Mouse (Mus musculus) spleen, postnatal 10 days (tissue): ENCODE data around the gene Zfp526.
"Not testable (repeated sequence)": the region's sequence is repeated elsewhere in the genome, so short reads cannot be mapped to it uniquely, and the experiment has no call there.

Experiments used
- DNase-seq, 2 experiments: peaks; one replicate each; pipeline ENCODE4 v3.0.0; 2021 to 2022; ENCODE audit warnings: low spot score in 2 of 2

Zfp526 gene

DNA sequence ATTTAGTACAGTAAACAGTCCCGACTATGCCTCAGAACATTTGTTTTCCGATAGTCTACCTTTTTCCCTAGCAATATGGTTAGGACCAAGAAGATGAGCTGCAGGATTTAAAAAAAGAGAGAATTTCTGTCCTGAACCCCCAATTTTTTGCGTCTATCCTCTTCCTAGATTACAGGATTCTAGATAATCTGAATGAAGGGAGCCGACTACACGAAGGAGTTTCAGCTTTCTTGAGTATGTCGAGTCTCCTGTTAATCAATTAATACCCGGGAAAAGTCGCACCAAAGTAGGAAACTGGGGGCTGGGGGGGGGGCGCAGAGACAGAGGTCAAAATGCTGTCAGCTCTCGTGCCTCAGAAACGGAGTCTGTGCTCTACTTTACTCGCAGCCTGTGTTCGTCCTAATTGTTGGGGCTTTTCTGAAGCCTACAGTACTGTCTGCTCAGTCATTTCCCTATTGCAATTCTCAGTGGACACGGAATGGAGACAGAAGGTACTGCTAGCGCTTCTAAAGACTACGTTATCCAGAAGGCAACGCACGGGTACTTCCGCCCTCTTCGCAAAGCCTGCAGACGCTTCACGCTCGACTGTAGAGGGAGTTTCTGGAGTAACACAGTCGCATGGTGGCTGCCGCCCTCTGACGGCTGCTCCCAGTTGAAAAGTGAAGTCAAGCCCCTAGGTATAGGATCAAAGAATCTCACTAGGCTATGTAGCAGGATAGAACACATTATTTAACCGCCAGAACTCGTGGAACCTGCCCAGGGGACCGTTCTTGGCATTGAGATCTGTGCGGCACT, 17.8 kb downstream of the Zfp526 start:
- peak; percentile 66 to 86 for DNase-seq

DNA sequence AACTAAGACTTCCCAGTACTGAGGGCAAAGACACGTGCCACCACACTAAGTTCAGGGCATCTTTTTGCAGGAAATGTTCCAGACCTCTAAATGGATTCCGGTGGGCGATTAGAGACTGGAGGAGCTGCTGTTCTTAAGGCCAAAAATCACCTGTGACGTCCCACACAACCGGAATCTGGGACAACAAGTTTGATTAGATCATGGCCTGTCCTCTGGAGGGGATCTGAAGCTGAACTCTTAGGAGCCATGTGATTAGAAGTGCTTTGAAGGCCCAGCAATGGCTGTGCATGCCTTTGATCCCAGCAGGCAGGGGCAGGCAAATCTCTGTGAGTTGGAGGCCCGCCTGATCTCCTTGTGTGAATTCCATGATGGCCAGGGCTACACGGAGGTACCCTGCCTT, 19.4 kb downstream of the Zfp526 start:
- DNase-seq = peak in 1 of 2 experiments; percentile 10

DNA sequence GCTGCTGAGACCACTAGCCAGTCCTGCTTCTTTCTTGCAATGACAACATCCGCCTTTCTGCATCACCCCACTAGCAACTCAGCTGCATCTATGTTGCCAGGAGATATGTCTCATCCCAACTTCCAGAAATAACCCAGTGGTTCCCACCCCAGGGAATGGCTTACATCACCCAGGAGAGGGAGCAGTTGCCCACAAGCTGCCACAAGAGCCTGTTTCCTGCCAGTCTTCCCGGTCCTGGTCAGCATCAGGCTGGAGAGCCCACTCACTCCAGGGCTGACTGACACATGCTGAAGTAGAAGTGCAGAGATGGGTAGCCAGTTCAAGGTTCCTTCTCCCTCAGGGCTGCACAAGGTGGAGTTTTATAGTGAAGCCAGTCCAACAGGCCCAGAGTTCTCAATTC, 19.8 kb downstream of the Zfp526 start:
- DNase-seq = peak in 1 of 2 experiments; percentile 17

DNA sequence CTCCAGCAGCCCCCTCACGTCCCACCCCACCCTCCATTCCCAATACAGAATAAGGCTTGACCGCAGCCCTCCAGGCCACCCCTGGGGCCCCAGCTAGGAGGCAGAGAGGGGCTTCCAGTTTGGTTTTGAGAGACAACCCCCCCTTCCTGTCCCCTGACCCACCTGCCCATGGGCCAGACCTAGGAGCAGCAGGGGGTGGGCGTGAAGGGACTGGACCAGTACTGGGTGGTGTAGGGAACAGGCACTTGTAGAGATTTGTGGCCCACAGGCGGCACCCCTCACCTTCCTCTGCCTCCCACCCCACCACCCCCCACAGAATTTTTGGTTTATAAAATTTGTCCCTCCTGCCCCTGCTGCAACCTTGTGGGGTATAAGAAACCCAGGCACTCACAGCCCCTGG, 22.1 kb downstream of the Zfp526 start:
- no peak for DNase-seq

DNA sequence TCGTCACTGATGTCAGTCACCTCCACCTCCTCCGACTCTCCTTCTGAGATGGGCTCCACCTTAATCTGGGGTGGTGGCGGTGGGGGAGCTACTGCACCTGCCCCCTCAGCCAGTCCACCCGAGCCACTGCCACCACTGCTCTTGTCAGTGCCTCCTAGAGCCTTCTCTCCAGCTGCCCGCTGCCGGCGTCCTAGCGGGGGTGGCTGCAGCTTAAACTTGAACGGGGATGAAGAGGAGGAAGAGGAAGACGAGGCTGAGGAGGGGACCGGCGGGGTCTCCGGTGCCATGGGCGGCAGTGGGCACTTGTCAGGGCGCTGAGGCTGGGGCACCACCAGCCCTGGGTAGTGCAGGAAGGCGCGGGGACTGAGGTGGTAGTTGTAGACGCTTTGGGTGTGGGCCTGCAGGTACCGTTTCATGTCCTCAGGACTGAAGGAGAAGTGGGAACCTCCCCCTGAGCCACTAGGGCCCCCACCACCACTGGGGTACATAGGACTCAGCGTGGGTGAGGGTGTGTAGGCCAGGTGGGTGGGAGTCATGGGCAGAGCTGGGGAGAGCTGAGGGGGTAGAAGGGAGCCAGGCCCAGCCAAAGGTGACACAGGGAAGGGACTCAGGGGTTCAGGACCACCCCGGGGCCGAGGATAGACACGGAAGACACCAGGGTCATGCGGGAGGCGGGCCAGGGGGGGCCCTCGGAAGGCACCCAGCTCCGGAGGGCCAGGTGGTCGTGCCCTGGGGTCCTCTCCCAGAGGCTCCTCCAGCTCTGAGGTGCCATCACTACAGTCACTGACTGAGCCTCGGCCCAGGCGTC, 23.5 kb downstream of the Zfp526 start:
- no peak for DNase-seq

DNA sequence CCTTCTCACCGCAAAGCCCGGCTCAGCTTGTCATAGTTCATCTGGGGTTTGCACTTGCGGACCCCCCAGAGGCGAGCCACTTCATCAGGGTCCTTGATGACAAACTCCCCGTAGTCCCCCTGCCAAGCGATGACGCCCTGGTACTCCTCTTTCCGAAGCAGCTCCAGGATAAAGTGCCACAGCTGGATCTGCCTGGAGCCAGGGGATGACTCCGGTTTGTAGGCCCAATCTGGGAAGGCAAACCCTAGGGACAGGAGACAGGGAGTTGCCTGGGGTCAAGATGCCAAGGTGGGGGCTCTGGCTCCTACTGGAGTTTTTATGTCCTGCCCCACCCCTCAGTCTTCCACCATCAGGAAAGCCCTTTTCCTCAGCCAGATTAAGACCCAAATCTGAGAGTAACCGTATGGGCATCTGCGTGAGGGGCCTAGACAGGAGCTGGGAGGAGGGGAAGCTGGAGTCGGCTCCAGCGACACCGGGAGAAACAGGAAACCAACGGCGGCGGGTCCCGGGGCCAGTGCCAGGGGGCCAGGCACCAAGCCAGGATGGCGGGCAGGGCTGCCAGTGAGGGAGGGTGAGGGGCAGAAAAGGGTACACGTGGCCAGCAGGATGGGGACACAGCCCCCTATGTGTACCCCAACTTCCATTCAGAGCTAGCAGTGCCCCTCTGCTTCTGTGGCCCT, 25.0 kb downstream of the Zfp526 start:
- DNase-seq = no peak

DNA sequence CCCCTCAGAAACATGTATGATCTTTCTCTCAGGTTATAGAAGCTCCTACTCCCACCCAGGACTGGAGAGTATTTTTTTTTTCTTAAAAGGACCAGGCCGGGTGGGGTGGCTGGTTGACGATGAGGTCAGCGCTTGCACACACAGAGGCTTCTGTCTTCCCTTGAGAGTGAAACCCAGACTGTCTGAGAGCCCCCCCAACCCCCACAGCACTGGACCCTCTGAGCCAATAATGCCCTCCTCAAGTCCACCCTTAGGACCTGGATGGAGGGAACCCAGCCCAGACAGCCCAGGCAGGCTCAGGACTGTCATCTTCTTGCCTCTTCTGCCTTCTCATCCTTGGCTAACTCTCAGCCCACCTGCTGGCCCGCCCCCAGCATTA, 25.5 kb downstream of the Zfp526 start:
- DNase-seq = no peak

DNA sequence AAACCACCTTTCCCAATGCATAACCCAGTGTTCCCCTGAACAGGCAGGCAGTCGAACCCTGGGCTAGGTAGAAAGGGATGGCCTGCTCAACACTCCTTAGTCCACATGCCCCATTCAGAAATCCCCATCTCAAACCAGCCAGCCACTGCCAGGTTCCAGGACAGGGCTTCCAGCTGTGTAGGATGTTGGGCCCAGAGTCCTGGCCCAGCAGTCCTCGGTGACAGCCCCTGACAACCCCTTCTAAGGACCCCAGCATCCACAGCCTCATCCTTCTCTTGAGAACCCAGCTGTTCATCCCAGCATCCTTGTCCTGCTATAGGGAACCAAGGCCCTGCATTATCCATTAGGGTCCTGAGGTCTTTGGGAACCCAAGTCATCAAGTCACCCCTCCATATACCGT, 26.3 kb downstream of the Zfp526 start:
- no peak for DNase-seq

DNA sequence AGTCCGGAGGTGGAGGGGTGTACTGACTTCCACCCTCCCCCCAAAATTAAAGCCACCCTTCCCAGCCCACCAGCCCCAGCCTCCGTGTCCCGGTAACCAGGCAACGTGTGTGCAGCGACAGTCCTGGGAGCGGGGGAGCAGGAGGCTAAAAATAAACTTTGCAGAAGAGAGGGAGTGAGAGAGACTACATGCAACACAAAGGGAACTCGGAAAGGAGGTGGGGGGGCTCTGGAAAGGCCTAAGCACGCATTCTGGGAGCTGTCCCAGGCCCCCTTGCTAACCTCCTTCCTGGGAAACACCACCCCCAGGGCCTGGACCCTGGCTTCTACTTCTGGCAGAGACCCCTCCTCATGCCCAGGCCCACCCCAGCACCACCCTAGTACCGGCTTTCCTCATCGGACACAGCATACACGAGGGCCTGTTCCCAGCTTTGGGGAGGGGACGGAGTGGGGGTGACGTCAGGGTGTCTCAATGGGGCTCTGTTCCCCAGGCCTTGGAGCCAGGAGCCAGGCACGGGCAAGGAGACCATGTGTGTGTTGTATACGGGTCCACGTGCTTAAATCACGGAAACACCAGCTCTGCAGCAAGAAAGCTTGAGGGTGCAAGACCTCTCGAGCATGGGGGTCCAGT, 26.9 kb downstream of the Zfp526 start:
- peak in 1 of 2 experiments; percentile 36 for DNase-seq

DNA sequence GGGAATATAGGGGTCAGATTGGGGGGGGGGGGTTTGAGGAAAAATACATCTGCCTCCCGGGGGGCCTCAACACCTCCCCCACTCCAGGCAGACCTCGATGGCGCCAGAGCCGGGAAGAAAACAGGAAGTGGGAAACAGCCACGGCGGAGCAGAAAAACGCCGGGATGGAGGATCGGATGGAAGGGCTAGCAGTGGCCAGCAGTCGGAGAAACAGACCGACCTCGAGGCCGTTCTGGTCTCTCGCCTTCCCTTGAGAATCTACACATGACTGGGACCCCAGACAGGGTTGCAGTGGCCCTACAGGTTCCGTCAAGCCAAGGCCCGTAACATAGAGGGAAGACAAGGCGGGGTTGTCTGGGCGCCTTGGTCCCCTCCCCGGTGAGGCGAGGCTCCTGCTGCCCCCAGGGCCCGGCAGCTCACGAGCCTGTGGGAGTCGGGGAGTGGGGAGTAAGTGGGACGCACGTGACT, 27.7 kb downstream of the Zfp526 start:
- DNase-seq = peak in 1 of 2 experiments; percentile 55

DNA sequence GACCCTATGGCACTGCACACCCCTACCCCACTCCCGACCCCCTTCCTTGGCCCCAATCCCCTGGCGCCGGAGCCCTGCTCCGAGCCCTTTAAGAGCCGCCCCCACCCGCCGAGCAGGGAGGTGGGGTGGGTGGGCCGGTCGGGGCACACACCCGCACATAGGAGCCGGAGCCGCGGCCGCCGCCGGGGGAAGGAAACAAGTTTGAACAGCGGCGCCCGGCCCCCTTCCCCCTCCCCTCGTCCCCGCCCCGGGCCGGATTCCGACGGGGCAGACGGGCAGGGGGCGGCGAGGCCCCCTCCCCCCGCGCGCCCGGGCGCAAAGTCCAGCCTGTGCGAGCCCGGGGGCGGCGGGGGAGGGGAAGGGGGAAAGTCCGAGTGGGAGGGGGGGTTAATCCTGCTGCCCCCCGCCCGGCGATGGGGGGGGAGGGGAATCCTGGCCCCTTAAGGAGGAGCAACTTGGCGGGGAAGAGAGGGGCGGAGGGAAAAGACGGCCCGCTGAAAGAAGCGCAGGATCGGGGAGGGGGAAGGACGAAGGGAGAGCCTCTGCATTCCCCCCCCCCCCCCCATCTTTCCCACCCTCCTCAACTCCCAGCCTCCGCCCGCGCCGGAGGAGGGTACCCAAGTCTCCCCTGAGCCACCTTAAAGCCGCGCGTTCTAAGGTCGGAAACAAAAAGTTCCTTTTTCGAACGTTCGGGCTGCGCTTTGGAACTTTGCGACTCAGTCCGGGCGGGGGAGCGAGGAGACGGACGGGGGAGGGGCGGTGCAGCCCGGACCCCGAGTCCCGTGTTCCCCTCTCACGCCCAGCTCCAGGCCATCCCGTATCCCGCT, 28.3 kb downstream of the Zfp526 start:
- DNase-seq = peak in 1 of 2 experiments; percentile 77

DNA sequence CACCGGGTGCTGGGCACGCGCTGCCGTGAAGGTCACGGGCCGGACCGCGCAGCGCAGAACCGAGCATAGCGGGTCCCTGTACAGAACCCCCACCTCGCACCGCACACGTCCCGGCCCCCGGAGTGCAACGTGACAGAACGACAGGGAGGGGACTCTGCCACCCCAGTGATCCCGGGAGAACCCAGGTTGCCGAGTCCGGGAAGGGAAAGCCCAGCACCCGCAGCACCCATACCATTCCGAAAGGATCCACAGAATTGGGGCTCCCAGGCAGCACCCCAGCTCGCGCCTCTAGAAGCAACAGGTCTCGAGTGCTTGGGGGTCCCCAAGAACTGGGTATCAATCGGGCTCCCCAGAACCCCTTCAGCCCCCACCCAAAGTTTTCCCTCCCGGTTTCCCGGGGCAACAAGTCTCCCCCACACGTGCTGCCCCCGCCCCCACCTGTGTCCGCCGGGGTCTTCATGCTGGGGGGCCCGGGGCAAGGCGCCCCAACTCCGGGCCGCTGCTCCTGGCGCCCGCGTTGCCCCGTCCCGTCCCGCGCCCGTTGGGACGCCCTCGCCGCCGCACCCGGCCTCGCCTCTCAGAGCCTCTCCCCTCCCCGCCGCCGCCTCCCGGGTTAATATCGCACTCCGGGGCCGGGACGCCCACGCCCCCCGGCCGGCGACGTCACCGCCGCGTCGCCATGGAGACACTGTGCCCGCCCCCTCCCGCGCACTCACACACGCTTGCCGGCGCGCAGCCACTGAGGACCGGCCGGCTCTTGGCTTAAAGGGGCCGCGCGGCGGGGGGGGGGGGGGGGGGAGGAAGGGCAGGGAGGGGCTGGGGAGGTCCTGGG, 29.1 kb downstream of the Zfp526 start, which contains the start of gene Erf:
Gene Erf, minus strand, starts transcription at position 621 of the 832 bp plus-strand sequence.
- DNase-seq = peak; percentile 96

DNA sequence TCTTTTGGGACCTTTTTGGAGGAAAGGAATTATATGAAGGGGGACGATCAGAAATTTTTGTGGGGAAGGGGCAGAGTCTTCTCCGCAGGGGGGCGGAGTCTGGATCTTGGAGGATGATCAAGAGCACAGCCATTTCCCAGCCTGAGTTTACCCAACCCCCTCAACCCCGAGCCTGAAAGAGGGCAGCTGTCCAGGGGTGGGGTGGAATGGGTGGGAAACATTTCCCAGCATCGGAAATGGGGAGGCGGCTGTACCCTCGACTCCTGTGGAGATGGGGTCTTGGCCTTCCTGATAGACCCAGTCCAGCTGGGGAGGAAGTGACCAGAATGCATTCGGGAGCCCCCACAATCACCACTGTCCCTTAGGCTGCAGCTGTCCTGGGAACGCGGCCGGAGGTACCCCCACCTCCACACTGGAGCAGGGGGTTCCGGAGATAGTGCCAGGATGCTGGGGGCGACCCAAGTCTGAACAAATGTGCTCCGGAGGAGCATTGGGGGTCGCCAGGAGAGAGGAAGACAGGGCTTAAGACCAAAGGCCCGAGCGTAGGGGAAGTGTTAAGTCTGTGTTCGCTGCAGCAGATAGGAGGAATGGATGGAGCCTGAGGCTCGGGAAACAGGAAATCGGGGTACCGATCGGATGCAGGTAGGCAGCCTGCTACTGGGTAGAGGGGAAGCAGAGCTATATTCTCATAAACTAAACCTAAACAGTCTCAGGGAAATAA, 30.0 kb downstream of the Zfp526 start:
- peak in 1 of 2 experiments; percentile 44 for DNase-seq

DNA sequence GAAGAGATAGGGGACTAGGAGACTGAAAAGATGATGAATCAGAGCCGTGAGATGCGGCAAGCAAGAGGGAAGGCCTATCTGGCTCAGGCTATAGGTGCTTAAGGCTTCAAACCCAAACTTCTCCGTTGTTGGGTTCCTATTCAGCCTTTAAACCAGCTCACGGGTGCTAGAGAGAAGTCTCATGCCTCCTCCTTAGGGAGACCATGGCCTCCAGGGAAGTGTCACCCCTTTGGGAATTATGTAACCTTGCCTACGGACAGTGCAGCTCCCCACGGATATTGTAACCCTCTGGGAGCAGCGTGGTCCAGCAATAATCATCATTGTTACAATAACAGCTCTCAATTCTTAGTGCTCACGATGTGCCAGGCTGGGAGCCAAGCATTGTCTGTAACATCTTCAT, 30.6 kb downstream of the Zfp526 start:
- DNase-seq = no peak

DNA sequence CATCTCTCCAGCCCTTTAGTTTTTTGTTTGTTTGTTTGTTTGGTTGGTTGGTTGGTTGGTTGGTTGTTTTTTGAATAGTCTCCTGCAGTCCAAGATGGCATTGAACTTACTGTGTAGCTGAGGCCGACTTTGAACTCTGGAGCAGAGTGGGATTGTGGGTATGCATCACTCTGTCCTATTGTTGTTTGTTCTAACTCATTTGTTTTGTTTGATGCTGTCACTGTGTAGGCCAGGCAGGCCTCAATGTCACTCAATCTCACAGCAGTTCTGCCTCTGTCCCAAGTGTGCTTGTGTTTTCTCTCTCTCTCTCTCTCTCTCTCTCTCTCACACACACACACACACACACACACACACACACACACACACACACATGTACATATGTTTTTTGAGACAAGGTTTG, 40.7 kb downstream of the Zfp526 start:
- DNase-seq = no peak

DNA sequence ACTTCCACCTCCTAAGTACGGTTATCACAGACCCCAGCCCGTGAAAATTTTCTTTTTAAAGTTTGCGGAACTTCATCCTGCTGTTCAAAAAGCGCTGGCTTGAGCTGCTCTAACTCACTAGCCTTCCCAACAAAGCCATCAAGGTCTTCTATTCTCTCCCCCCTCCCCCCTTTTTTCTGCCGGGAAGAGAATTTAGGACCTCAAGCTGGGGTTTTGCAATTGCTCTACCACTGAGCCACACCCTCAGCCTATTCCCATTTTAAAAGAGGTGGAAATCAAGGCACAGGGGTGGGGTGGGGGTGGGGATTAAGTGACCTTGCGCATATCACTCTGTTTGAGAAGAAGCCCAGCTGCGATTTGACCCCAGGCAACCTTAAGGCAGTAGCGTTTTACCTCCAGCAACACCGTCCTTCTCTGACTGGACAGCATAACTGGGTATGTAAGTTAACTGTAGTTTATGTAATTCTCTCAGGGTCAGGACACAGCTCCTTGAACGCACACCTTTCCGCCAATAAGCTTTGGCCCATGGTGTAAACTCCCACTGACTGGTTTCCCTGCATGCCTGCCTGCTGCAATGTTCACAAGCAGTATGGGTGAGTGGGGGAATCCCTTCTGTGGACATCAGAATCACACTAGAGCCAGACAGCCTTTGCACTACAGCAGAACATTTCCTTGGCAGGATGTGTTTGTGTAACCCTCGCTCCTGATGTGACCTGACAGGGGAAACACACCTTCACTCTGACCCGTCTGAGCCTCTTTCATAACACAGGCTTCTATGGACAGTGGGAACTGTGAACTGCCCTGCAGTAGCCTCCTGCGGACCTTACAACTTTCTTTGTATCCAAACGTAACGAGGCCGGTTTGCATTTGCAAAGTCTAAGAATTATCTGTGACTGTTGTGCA, 43.0 kb downstream of the Zfp526 start:
- DNase-seq = no peak

DNA sequence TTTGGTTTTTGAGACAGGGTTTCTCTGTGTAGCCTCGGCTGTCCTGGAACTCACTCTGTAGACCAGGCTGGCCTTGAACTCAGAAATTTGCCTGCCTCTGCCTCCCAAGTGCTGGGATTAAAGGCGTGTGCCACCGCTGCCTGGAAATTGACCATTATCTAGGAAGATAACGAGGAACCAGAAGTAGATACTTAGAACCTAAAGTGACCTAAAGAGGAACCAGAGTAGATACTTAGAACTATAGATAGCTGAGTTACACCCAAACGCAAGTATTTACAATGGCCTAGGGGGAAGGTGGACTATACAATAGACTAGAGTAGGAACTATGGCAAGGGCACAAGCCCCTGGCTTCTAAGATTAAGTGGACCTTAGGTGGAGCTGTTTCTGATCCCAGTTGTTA, 44.5 kb downstream of the Zfp526 start:
- not testable (repeated sequence) for DNase-seq
